Mouse (Mus musculus): ENCODE measurements around the gene Pard6b. TPM values are rescaled to one million over a fixed set of nuclear protein-coding genes. Genes with fewer than 3 reads are reported as not detected.

Pard6b gene
- total and polyA plus RNA-seq, 2 experiments from 2014 or later, result 3.5 to 6.5 TPM

DNA sequence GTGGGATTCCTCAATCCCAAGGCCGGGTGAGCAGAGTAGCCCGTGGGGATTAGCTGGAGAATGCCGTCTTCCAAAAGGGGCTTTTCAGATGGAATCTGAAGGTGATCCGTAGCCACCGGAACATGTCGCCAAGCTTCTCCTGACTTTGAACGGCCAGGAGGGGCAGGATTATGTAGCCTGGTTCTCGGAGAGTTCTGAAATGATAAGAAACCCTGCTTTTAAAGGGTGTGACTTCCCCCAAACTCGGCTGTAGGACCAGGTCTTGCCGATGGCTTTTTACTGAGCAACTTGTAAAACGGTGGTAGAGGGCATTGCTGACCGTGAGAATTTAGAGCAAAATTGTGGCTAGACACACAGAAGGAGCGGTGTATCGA lies 1.1 kb downstream of the Pard6b start:
- ATAC-seq (ENCODE audit: insufficient read depth, low read depth), result no peak
- TF ChIP-seq EP300 (IDR thresholded peaks at IDR 0.05; ENCODE audit: low read depth) (no peak), CTCF (IDR thresholded peaks at IDR 0.05; ENCODE audit: low read depth) (no peak)
- peak overlapping the region; percentile 99 for H3K4me2 ChIP-seq (ENCODE audit: low read depth, low read length)
- DNase-seq (ENCODE audit: low spot score), result no peak
- no peaks in the 10 kb centered on the region for H3K9me3 ChIP-seq (replicated peaks; ENCODE audit: control insufficient read depth, low read length)
- H3K9ac ChIP-seq (replicated peaks; ENCODE audit: low read depth, low read length), result peak overlapping the region; percentile 71
- no peaks in the 10 kb centered on the region for H3K36me3 ChIP-seq (replicated peaks; ENCODE audit: control insufficient read depth, insufficient read depth, low read length)
- 0 out of 2 replicates have a peak, but pooled peaks cover 8% of the 10 kb centered on the region for H3K27me3 ChIP-seq (ENCODE audit: control insufficient read depth, insufficient read depth, low read length)
- WGBS, result 4% methylated on average over 14 of the region's 14 CpGs
- H3K27ac ChIP-seq (ENCODE audit: low read depth), result peak overlapping the region; percentile 81; the same call in 1 of the 2 replicates
- 0 out of 2 replicates have a peak, but pooled peaks cover 11% of the 10 kb centered on the region for H3K4me1 ChIP-seq (ENCODE audit: control insufficient read depth, insufficient read depth)
- peak overlapping the region; percentile 86 for H3K4me3 ChIP-seq (ENCODE audit: low read depth, low read length)

DNA sequence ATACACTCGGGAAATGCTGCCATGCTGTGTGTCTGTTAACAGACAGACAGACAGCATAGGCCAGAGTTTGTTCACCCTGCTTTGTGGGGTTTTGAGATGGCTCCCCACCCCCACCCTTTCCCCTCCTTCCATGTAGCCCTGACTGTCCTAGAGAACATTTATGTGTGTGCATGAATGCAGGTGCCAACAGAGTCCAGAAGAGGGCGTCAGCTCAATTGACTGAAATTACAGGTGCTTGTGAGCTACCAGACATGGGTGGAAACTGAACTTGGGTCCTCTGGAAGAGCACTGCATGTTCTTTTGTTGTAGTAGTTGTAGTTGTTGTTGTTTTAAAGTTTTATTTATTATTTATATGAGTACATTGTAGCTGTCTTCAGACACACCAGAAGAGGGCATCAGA lies 2.8 kb downstream of the Pard6b start:
- no peak overlapping the region for H3K27ac ChIP-seq (ENCODE audit: low read depth)
- no peak overlapping the region for H3K4me3 ChIP-seq (ENCODE audit: low read depth, low read length)
- no peak overlapping the region for H3K9ac ChIP-seq (replicated peaks; ENCODE audit: low read depth, low read length)
- DNase-seq (ENCODE audit: low spot score), result no peak
- H3K27me3 ChIP-seq (ENCODE audit: control insufficient read depth, insufficient read depth, low read length), result 0 out of 2 replicates have a peak, but pooled peaks cover 6% of the 10 kb centered on the region
- H3K4me1 ChIP-seq (ENCODE audit: control insufficient read depth, insufficient read depth), result 0 out of 2 replicates have a peak, but pooled peaks cover 11% of the 10 kb centered on the region
- no peaks in the 10 kb centered on the region for H3K36me3 ChIP-seq (replicated peaks; ENCODE audit: control insufficient read depth, insufficient read depth, low read length)
- H3K4me2 ChIP-seq (ENCODE audit: low read depth, low read length), result no peak overlapping the region
- no peak for ATAC-seq (ENCODE audit: insufficient read depth, low read depth)
- H3K9me3 ChIP-seq (replicated peaks; ENCODE audit: control insufficient read depth, low read length), result no peaks in the 10 kb centered on the region
- no peak for TF ChIP-seq EP300 (IDR thresholded peaks at IDR 0.05; ENCODE audit: low read depth)
- TF ChIP-seq CTCF (IDR thresholded peaks at IDR 0.05; ENCODE audit: low read depth), result peak; percentile 21
- 49% methylated on average over 2 of the region's 2 CpGs for WGBS

DNA sequence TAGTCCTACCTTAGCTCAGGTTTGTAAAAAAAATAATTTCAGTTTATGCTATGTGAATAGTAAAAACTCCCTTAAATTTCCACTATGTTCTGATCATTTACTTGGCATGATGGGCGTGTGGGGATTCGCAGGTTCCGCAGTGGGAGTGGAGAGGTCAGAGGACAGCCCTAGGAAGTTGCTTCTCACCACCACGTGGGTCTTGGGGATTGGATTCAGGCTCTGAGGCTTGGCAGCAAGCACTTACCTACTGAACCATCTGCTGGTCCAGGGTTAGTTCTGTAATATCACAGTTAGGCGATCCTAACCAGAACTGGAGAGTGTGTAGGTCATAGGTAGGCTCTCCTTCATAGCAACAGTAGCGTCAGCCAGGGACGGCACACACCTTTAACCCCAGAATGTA lies 3.4 kb downstream of the Pard6b start:
- no peak overlapping the region for H3K9ac ChIP-seq (replicated peaks; ENCODE audit: low read depth, low read length)
- 0 out of 2 replicates have a peak, but pooled peaks cover 11% of the 10 kb centered on the region for H3K4me1 ChIP-seq (ENCODE audit: control insufficient read depth, insufficient read depth)
- no peak overlapping the region for H3K4me2 ChIP-seq (ENCODE audit: low read depth, low read length)
- H3K27me3 ChIP-seq (ENCODE audit: control insufficient read depth, insufficient read depth, low read length), result 0 out of 2 replicates have a peak, but pooled peaks cover 6% of the 10 kb centered on the region
- 88% methylated on average over 7 of the region's 7 CpGs for WGBS
- no peak overlapping the region for H3K4me3 ChIP-seq (ENCODE audit: low read depth, low read length)
- ATAC-seq (ENCODE audit: insufficient read depth, low read depth) (no peak), DNase-seq (ENCODE audit: low spot score) (no peak)
- TF ChIP-seq CTCF (IDR thresholded peaks at IDR 0.05; ENCODE audit: low read depth) (no peak), EP300 (IDR thresholded peaks at IDR 0.05; ENCODE audit: low read depth) (no peak)
- H3K27ac ChIP-seq (ENCODE audit: low read depth), result no peak overlapping the region
- no peaks in the 10 kb centered on the region for H3K36me3 ChIP-seq (replicated peaks; ENCODE audit: control insufficient read depth, insufficient read depth, low read length)
- H3K9me3 ChIP-seq (replicated peaks; ENCODE audit: control insufficient read depth, low read length), result no peaks in the 10 kb centered on the region

DNA sequence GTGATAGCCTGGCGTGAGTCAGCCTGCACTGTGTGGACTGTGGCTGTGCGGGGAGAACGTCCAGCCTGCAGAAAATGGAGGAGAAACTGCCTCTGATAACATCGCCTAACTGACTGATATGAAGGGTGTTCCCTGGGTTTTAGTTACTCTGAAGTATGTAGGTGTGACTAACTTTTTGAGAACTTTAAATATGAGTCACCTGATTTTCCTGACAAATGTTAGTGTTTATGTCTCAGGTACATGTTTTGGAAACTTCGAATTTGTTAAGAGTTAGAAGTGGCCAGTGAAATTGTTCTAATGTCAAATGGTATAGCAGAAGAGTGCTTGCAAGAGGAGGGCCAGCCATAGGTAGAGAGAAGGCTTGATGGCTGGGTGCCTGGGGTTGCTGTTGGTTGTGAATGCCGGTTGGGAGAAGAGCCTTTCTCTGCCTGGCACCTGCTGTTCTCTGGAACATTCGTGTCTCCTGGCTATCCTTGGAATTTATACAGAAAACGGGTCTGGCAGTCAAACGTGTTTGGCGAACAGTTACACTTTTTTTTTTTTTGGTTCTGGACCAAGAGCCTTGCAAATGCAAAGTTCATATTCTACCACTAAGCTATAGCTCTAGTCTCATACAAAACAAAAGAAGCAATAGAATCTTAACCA lies 4.9 kb downstream of the Pard6b start:
- 52% methylated on average over 10 of the region's 10 CpGs for WGBS
- no peak for TF ChIP-seq CTCF (IDR thresholded peaks at IDR 0.05; ENCODE audit: low read depth)
- TF ChIP-seq EP300 (IDR thresholded peaks at IDR 0.05; ENCODE audit: low read depth), result no peak

DNA sequence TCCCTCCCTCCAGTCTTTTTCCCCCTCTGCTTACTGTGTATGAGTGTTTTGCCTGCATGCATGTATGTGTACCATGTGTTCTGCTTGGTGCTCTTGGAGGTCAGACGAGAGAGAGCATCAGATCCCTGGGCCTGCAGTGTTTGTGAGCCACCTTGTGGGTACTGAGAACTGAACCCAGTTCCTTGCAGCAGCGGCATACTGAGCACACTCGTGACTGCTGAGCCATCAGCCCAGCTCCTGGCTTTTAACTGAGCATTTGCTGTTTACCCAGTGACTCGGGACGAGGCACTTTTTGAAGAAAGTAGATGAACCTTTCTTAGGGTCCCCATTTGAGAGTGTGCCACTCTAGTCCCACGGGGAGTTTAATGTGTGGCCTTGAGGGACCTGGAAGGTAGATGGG lies 5.5 kb downstream of the Pard6b start:
- no peak overlapping the region for H3K4me2 ChIP-seq (ENCODE audit: low read depth, low read length)
- 62% methylated on average over 6 of the region's 6 CpGs for WGBS
- no peak overlapping the region for H3K27ac ChIP-seq (ENCODE audit: low read depth)
- no peak overlapping the region for H3K9ac ChIP-seq (replicated peaks; ENCODE audit: low read depth, low read length)
- no peak overlapping the region for H3K4me3 ChIP-seq (ENCODE audit: low read depth, low read length)
- H3K36me3 ChIP-seq (replicated peaks; ENCODE audit: control insufficient read depth, insufficient read depth, low read length), result no peaks in the 10 kb centered on the region
- TF ChIP-seq CTCF (IDR thresholded peaks at IDR 0.05; ENCODE audit: low read depth), result no peak
- TF ChIP-seq EP300 (IDR thresholded peaks at IDR 0.05; ENCODE audit: low read depth), result no peak
- no peak for ATAC-seq (ENCODE audit: insufficient read depth, low read depth)
- no peak for DNase-seq (ENCODE audit: low spot score)
- peaks cover 5% of the 10 kb centered on the region; the same call in 1 of the 2 replicates for H3K4me1 ChIP-seq (ENCODE audit: control insufficient read depth, insufficient read depth)
- no peaks in the 10 kb centered on the region for H3K9me3 ChIP-seq (replicated peaks; ENCODE audit: control insufficient read depth, low read length)
- no peaks in the 10 kb centered on the region for H3K27me3 ChIP-seq (ENCODE audit: control insufficient read depth, insufficient read depth, low read length)

More for the DNA sequence above, 4.9 kb downstream of the Pard6b start:
- DNase-seq (ENCODE audit: low spot score) (no peak), ATAC-seq (ENCODE audit: insufficient read depth, low read depth) (no peak)
- H3K4me3 ChIP-seq (ENCODE audit: low read depth, low read length), result no peak overlapping the region
- no peak overlapping the region for H3K9ac ChIP-seq (replicated peaks; ENCODE audit: low read depth, low read length)
- H3K27me3 ChIP-seq (ENCODE audit: control insufficient read depth, insufficient read depth, low read length), result 0 out of 2 replicates have a peak, but pooled peaks cover 5% of the 10 kb centered on the region
- H3K9me3 ChIP-seq (replicated peaks; ENCODE audit: control insufficient read depth, low read length), result no peaks in the 10 kb centered on the region
- H3K27ac ChIP-seq (ENCODE audit: low read depth), result no peak overlapping the region
- no peak overlapping the region for H3K4me2 ChIP-seq (ENCODE audit: low read depth, low read length)
- H3K36me3 ChIP-seq (replicated peaks; ENCODE audit: control insufficient read depth, insufficient read depth, low read length), result no peaks in the 10 kb centered on the region
- H3K4me1 ChIP-seq (ENCODE audit: control insufficient read depth, insufficient read depth), result 0 out of 2 replicates have a peak, but pooled peaks cover 3% of the 10 kb centered on the region
